In genomic region chr3:55476694-55477093, GRCm38 (mm10) we compare ENCODE assay signal across 11 mouse cellular contexts. TPM values are rescaled to one million over a fixed set of nuclear protein-coding genes. Genes with fewer than 3 reads are reported as not detected.
DNase-seq lines count a peak whose midpoint lies in the region.
"Had no signal": no experiment of that assay in that cellular context is flagged by ENCODE, and none has a peak within 500 bp of the region (broad histone marks: within the 10 kb centered on the region; RNA-seq: fewer than 3 reads in every experiment).

No protein-coding gene starts in this region.

- DNase-seq in cerebellum, adult 11-12 months, result peak; percentile 60
- DNase-seq in cerebellum, adult 11 months, result no peak
- peak; percentile 48 to 52 for DNase-seq in frontal cortex, postnatal 25 days (ENCODE audit: low spot score in 2 of 2)
- peak; percentile 80 to 90 for DNase-seq in left cerebral cortex, adult 18-20 months (ENCODE audit: low spot score in 2 of 2)
- peak; percentile 63 for DNase-seq in right cerebral cortex, postnatal 14 days
- no peak for DNase-seq in adrenal gland, postnatal 25 days
- DNase-seq in spleen, postnatal 36 days (ENCODE audit: low spot score in 2 of 2), result no peak
- DNase-seq in thymus, postnatal 4 days, result no peak
- DNase-seq: adrenal gland, postnatal 10 days; kidney, adult 8-10 months; spleen, adult 18-20 months had no signal

RNA-seq across cellular contexts. Expression of gene Gm21954, which starts 4.7 kb away (rescaled TPM):
- total RNA-seq in left cerebral cortex, adult 18-20 months (2021), result not detected
- total RNA-seq in adrenal gland, postnatal 25 days (2021), result not detected in 2 replicates
- total RNA-seq: adrenal gland, postnatal 10 days had no signal

Comparison
In these comparisons a context has a peak if more than half of its experiments do, and no peak if none do; other contexts are left out.
1. DNase-seq: peak in cerebellum, adult 11-12 months (single experiment), frontal cortex, postnatal 25 days (2 of 2), left cerebral cortex, adult 18-20 months (2 of 2) and right cerebral cortex, postnatal 14 days (single experiment); none in cerebellum, adult 11 months (single experiment), adrenal gland, postnatal 25 days (single experiment), spleen, postnatal 36 days (0 of 2) and thymus, postnatal 4 days (single experiment).